Mouse (Mus musculus) hindbrain, embryonic 16.5 days (tissue): ENCODE data around the gene Arid2. TPM values are rescaled to one million over a fixed set of nuclear protein-coding genes. Genes with fewer than 3 reads are reported as not detected.
"Not testable (repeated sequence)": the region's sequence is repeated elsewhere in the genome, so short reads cannot be mapped to it uniquely, and the experiment has no call there.

Experiments used
- ATAC-seq: fragments of 200-750 bp; cut with Nextera tagmentation; 2 replicates; pipeline ENCODE4 v1.8.0; 2017; ENCODE audit warnings: moderate TSS enrichment, moderate library complexity
- H3K27ac ChIP-seq: fragments of 300-500 bp; sonication (generic); 2 replicates; pipeline ENCODE4 v1.5.1; 2014; ENCODE audit warnings: low read depth, mild to moderate bottlenecking, control low read depth, low read length, moderate library complexity
- H3K27me3 ChIP-seq: fragments of 300-500 bp; sonication (generic); replicated peaks from 2 replicates; pipeline ENCODE4 v1.6.1; 2014; ENCODE audit warnings: low read length; ENCODE audit not compliant: control insufficient read depth, insufficient read depth
- H3K36me3 ChIP-seq: fragments of 300-500 bp; sonication (generic); 2 replicates; pipeline ENCODE4 v1.6.1; 2014; ENCODE audit warnings: mild to moderate bottlenecking, low read length, moderate library complexity, mixed read lengths; ENCODE audit not compliant: control insufficient read depth, insufficient read depth
- H3K4me1 ChIP-seq: fragments of 300-500 bp; sonication (generic); 2 replicates; pipeline ENCODE4 v1.6.1; 2014; ENCODE audit warnings: low read depth, low read length; ENCODE audit not compliant: control insufficient read depth, insufficient read depth
- H3K4me2 ChIP-seq: fragments of 300-500 bp; sonication (generic); 2 replicates; pipeline ENCODE4 v1.6.1; 2014; ENCODE audit warnings: mild to moderate bottlenecking, low read length, control low read depth, moderate library complexity
- H3K4me3 ChIP-seq: fragments of 300-500 bp; sonication (generic); 2 replicates; pipeline ENCODE4 v1.5.1; 2014; ENCODE audit warnings: mild to moderate bottlenecking, low read length, control low read depth, moderate library complexity
- H3K9ac ChIP-seq: fragments of 300-500 bp; sonication (generic); 2 replicates; pipeline ENCODE4 v1.6.1; 2014; ENCODE audit warnings: low read depth, mild to moderate bottlenecking, control low read depth, low read length, moderate library complexity
- H3K9me3 ChIP-seq: fragments of 300-500 bp; sonication (generic); 2 replicates; pipeline ENCODE4 v1.6.1; 2014; ENCODE audit warnings: mild to moderate bottlenecking, low read length, moderate library complexity; ENCODE audit not compliant: control insufficient read depth
- whole genome bisulfite sequencing: fragments of 180-500 bp; shearing (Covaris S2); extraction: QIAGEN DNeasy Blood & Tissue Kit; methylation state at CpG from one replicate; pipeline ENCODE4 v1.1.7; 2014; 5-methylcytosine and 5-hydroxymethylcytosine counted together
- polyA plus RNA-seq: library from polyadenylated mRNA; unstranded; fragments of >200 nt; fragmentation: Nextera tagmentation; extraction: Ambion mirVana; gene quantifications from 2 replicates; pipeline ENCODE4 v1.2.1, GENCODE M21; 2015

The Arid2 gene
- polyA plus RNA-seq, 1 experiment from 2014 or later, result 15.0 TPM

- not testable (repeated sequence) for H3K36me3 ChIP-seq, H3K27ac ChIP-seq, H3K9ac ChIP-seq, ATAC-seq, H3K9me3 ChIP-seq, H3K4me1 ChIP-seq, H3K4me3 ChIP-seq, H3K4me2 ChIP-seq, H3K27me3 ChIP-seq
- WGBS, result 88% methylated on average over 3 of the region's 4 CpGs
Observed at GRCm38 (mm10) chr15:96328722-96329121, 41.4 kb downstream of the Arid2 start.

GRCm38 (mm10) chr15:96330536-96330935, 43.2 kb downstream of the Arid2 start:
- 83% methylated on average over 3 of the region's 3 CpGs for WGBS
- H3K4me3 ChIP-seq, result no peak overlapping the region
- no peaks in the 10 kb centered on the region for H3K9me3 ChIP-seq
- no peak overlapping the region for H3K9ac ChIP-seq
- H3K36me3 ChIP-seq, result no peaks in the 10 kb centered on the region
- H3K4me1 ChIP-seq, result no peaks in the 10 kb centered on the region; the same call in 1 of the 2 replicates
- no peak overlapping the region for H3K27ac ChIP-seq
- no peak for ATAC-seq
- no peaks in the 10 kb centered on the region for H3K27me3 ChIP-seq
- H3K4me2 ChIP-seq, result no peak overlapping the region

- WGBS, result 74% methylated on average over 9 of the region's 9 CpGs
- no peak for ATAC-seq
- Histone ChIP-seq H3K4me2 (no peak overlapping the region), H3K4me3 (no peak overlapping the region), H3K36me3 (no peaks in the 10 kb centered on the region), H3K27me3 (no peaks in the 10 kb centered on the region), H3K9ac (no peak overlapping the region), H3K27ac (no peak overlapping the region), H3K4me1 (no peaks in the 10 kb centered on the region; the same call in 1 of the 2 replicates), H3K9me3 (no peaks in the 10 kb centered on the region)
Observed at GRCm38 (mm10) chr15:96332468-96333213, 45.3 kb downstream of the Arid2 start.

GRCm38 (mm10) chr15:96333350-96333749, 46.0 kb downstream of the Arid2 start:
- Histone ChIP-seq H3K36me3 (no peaks in the 10 kb centered on the region), H3K4me1 (no peaks in the 10 kb centered on the region; the same call in 1 of the 2 replicates), H3K27ac (no peak overlapping the region), H3K4me2 (no peak overlapping the region), H3K27me3 (no peaks in the 10 kb centered on the region), H3K4me3 (no peak overlapping the region), H3K9ac (no peak overlapping the region), H3K9me3 (no peaks in the 10 kb centered on the region)
- 51% methylated on average over 5 of the region's 5 CpGs for WGBS
- ATAC-seq, result no peak

- WGBS, result 93% methylated on average over 2 of the region's 2 CpGs
- no peak overlapping the region for H3K9ac ChIP-seq
- H3K4me2 ChIP-seq, result no peak overlapping the region
- no peaks in the 10 kb centered on the region for H3K27me3 ChIP-seq
- no peaks in the 10 kb centered on the region for H3K4me1 ChIP-seq
- no peaks in the 10 kb centered on the region for H3K9me3 ChIP-seq
- no peak overlapping the region for H3K4me3 ChIP-seq
- H3K27ac ChIP-seq, result no peak overlapping the region
- H3K36me3 ChIP-seq, result no peaks in the 10 kb centered on the region
- ATAC-seq, result no peak
Observed at GRCm38 (mm10) chr15:96340924-96341323, 53.6 kb downstream of the Arid2 start.

- no peak for ATAC-seq
- no peaks in the 10 kb centered on the region for H3K9me3 ChIP-seq
- H3K27ac ChIP-seq, result no peak overlapping the region
- no peak overlapping the region for H3K9ac ChIP-seq
- no peaks in the 10 kb centered on the region for H3K27me3 ChIP-seq
- no peaks in the 10 kb centered on the region for H3K4me1 ChIP-seq
- H3K4me2 ChIP-seq, result no peak overlapping the region
- 94% methylated on average over 8 of the region's 8 CpGs for WGBS
- H3K36me3 ChIP-seq, result no peaks in the 10 kb centered on the region
- H3K4me3 ChIP-seq, result no peak overlapping the region
Observed at GRCm38 (mm10) chr15:96342097-96342496, 54.8 kb downstream of the Arid2 start.

- no peaks in the 10 kb centered on the region for H3K36me3 ChIP-seq
- H3K9ac ChIP-seq, result no peak overlapping the region
- no peaks in the 10 kb centered on the region for H3K27me3 ChIP-seq
- ATAC-seq, result no peak
- H3K4me1 ChIP-seq, result no peaks in the 10 kb centered on the region
- no peak overlapping the region for H3K4me3 ChIP-seq
- WGBS, result 92% methylated on average over 3 of the region's 3 CpGs
- no peaks in the 10 kb centered on the region for H3K9me3 ChIP-seq
- H3K4me2 ChIP-seq, result no peak overlapping the region
- H3K27ac ChIP-seq, result no peak overlapping the region
Observed at GRCm38 (mm10) chr15:96342871-96343270, 55.6 kb downstream of the Arid2 start.

GRCm38 (mm10) chr15:96344591-96345285, 57.4 kb downstream of the Arid2 start:
- Histone ChIP-seq H3K9ac (no peak overlapping the region), H3K27me3 (no peaks in the 10 kb centered on the region), H3K4me1 (no peaks in the 10 kb centered on the region), H3K4me2 (no peak overlapping the region), H3K27ac (no peak overlapping the region), H3K36me3 (no peaks in the 10 kb centered on the region; the same call in 1 of the 2 replicates), H3K9me3 (no peaks in the 10 kb centered on the region), H3K4me3 (no peak overlapping the region)
- ATAC-seq, result no peak
- 57% methylated on average over 7 of the region's 7 CpGs for WGBS

GRCm38 (mm10) chr15:96345312-96345849, 58.1 kb downstream of the Arid2 start:
- Histone ChIP-seq H3K4me1 (no peaks in the 10 kb centered on the region), H3K36me3 (peaks cover 3% of the 10 kb centered on the region), H3K4me2 (no peak overlapping the region), H3K27ac (no peak overlapping the region), H3K9ac (no peak overlapping the region), H3K4me3 (no peak overlapping the region), H3K9me3 (no peaks in the 10 kb centered on the region), H3K27me3 (no peaks in the 10 kb centered on the region)
- ATAC-seq, result no peak
- WGBS, result 83% methylated on average over 6 of the region's 6 CpGs
